Mouse (Mus musculus) urinary bladder, postnatal 0 days (tissue): ENCODE data around the gene Bicd1. TPM values are rescaled to one million over a fixed set of nuclear protein-coding genes. Genes with fewer than 3 reads are reported as not detected.

Experiments
- microRNA-seq: library from miRNA; unstranded; fragments of <30 nt; microRNA quantifications from one replicate; pipeline ENCODE4, GENCODE M21; 2016
- polyA plus RNA-seq: library from polyadenylated mRNA; unstranded; fragments of >200 nt; fragmentation: Nextera tagmentation; extraction: Ambion mirVana; gene quantifications from 2 replicates; pipeline ENCODE4 v1.2.1, GENCODE M21; 2015

Gene Bicd1
- 4.2 and 4.5 TPM in 2 replicates for polyA plus RNA-seq

GRCm38 (mm10) chr6:149408833-149409332 is at the start of gene Bicd1:
Gene Bicd1, plus strand, starts transcription at chr6:149408886.

Small RNAs within 50 kb of the gene (microRNA-seq; reads per million reads assigned to microRNA genes)
- gene Gm24307, result not detected

Other genes starting within 250 kb of the Bicd1 start
- 15.4 and 16.0 TPM in 2 replicates for gene Amn1, start 220.2 kb upstream of the Bicd1 start, polyA plus RNA-seq
- 22.9 and 24.6 TPM in 2 replicates for gene Resf1, start 99.5 kb upstream of the Bicd1 start, polyA plus RNA-seq